Mouse (Mus musculus) hindbrain, embryonic 14.5 days (tissue): Measurements from ENCODE around the gene Xaf1. TPM values are rescaled to one million over a fixed set of nuclear protein-coding genes. Genes with fewer than 3 reads are reported as not detected.
A peak's percentile ranks its signal among the peaks of the same experiment; 100 is the strongest.

ENCODE experiments used
- ATAC-seq: fragments of 200-750 bp; cut with Nextera tagmentation; 2 replicates; pipeline ENCODE4 v1.8.0; 2017; ENCODE audit warnings: moderate number of reproducible peaks, mild to moderate bottlenecking, moderate TSS enrichment, moderate library complexity; ENCODE audit not compliant: low FRiP score
- DNase-seq: peaks from one replicate; pipeline ENCODE4 v3.0.0-alpha.2; 2015; ENCODE audit warnings: low spot score
- H3K27ac ChIP-seq: fragments of 300-500 bp; sonication (generic); 2 replicates; pipeline ENCODE4 v1.5.1; 2014; ENCODE audit warnings: mild to moderate bottlenecking, moderate library complexity
- H3K27me3 ChIP-seq: fragments of 300-500 bp; sonication (generic); 2 replicates; pipeline ENCODE4 v1.6.1; 2014; ENCODE audit warnings: mild to moderate bottlenecking, low read length, mixed read lengths; ENCODE audit not compliant: control insufficient read depth, insufficient read depth
- H3K36me3 ChIP-seq: fragments of 300-500 bp; sonication (generic); replicated peaks from 2 replicates; pipeline ENCODE4 v1.6.1; 2014; ENCODE audit not compliant: control insufficient read depth, insufficient read depth
- H3K4me1 ChIP-seq: fragments of 300-500 bp; sonication (generic); replicated peaks from 2 replicates; pipeline ENCODE4 v1.6.1; 2014; ENCODE audit warnings: antibody characterized with exemption, low read length, mixed read lengths; ENCODE audit not compliant: control insufficient read depth, insufficient read depth
- H3K4me2 ChIP-seq: fragments of 300-500 bp; sonication (generic); replicated peaks from 2 replicates; pipeline ENCODE4 v1.6.1; 2014; ENCODE audit warnings: mild to moderate bottlenecking, moderate library complexity
- H3K4me3 ChIP-seq: fragments of 300-500 bp; sonication (generic); replicated peaks from 2 replicates; pipeline ENCODE4 v1.5.1; 2014; ENCODE audit warnings: mild to moderate bottlenecking, low read length
- H3K9ac ChIP-seq: fragments of 300-500 bp; sonication (generic); 2 replicates; pipeline ENCODE4 v1.6.1; 2014
- H3K9me3 ChIP-seq: fragments of 300-500 bp; sonication (generic); 2 replicates; pipeline ENCODE4 v1.6.1; 2016; ENCODE audit warnings: low read length; ENCODE audit not compliant: control insufficient read depth
- WGBS: fragments of 180-500 bp; shearing (Covaris S2); extraction: QIAGEN DNeasy Blood & Tissue Kit; methylation state at CpG from one replicate; pipeline ENCODE4 v1.1.7; 2014; 5-methylcytosine and 5-hydroxymethylcytosine counted together
- polyA plus RNA-seq: library from polyadenylated mRNA; unstranded; fragments of >200 nt; fragmentation: Nextera tagmentation; extraction: Ambion mirVana; gene quantifications from 2 replicates; pipeline ENCODE4 v1.2.1, GENCODE M21; 2014

The Xaf1 gene
- polyA plus RNA-seq, 1 experiment from 2014 or later = 3.3 TPM

GRCm38 (mm10) chr11:72349016-72349415, 47.6 kb downstream of the Xaf1 start:
- 47% methylated on average over 8 of the region's 8 CpGs for WGBS
- no peak for DNase-seq
- no peaks in the 10 kb centered on the region for H3K9me3 ChIP-seq
- no peak overlapping the region for H3K9ac ChIP-seq
- no peaks in the 10 kb centered on the region for H3K36me3 ChIP-seq
- no peak overlapping the region for H3K4me3 ChIP-seq
- no peak overlapping the region for H3K4me2 ChIP-seq
- no peaks in the 10 kb centered on the region for H3K27me3 ChIP-seq
- ATAC-seq = no peak
- H3K4me1 ChIP-seq = no peaks in the 10 kb centered on the region
- H3K27ac ChIP-seq = no peak overlapping the region

GRCm38 (mm10) chr11:72349652-72350051, 48.2 kb downstream of the Xaf1 start:
- DNase-seq (no peak), ATAC-seq (no peak)
- Histone ChIP-seq H3K4me3 (no peak overlapping the region), H3K9me3 (no peaks in the 10 kb centered on the region), H3K4me2 (no peak overlapping the region), H3K4me1 (no peaks in the 10 kb centered on the region), H3K9ac (no peak overlapping the region), H3K27me3 (no peaks in the 10 kb centered on the region), H3K27ac (no peak overlapping the region), H3K36me3 (no peaks in the 10 kb centered on the region)
- WGBS = 83% methylated on average over 4 of the region's 4 CpGs

DNA sequence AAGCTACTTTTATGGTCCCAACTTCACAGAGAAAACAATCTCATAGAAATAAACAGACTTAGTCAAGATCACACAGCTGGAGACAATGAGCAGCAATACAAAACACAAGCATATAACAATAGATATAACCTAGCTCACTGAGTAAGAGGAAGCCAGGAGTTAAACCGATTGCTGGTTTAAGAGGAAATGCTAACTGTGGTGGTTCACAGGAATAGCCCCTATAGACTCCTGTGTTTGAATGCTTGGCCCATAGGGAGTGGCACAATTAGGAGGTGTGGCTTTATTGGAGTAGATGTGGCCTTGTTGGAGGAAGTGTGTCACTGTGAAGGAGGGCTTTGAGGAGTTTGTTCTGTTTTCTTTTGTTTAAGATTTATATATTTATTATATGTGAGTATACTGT, 50.8 kb downstream of the Xaf1 start:
- ATAC-seq (no peak), DNase-seq (no peak)
- Histone ChIP-seq H3K9ac (no peak overlapping the region), H3K27me3 (no peaks in the 10 kb centered on the region), H3K36me3 (no peaks in the 10 kb centered on the region), H3K4me3 (no peak overlapping the region), H3K4me2 (no peak overlapping the region), H3K4me1 (no peaks in the 10 kb centered on the region), H3K9me3 (no peaks in the 10 kb centered on the region), H3K27ac (no peak overlapping the region)
- WGBS = 79% methylated on average over 1 of the region's 1 CpGs

- Histone ChIP-seq H3K9me3 (no peaks in the 10 kb centered on the region), H3K27ac (no peak overlapping the region), H3K9ac (no peak overlapping the region), H3K27me3 (no peaks in the 10 kb centered on the region), H3K36me3 (no peaks in the 10 kb centered on the region), H3K4me2 (no peak overlapping the region), H3K4me1 (no peaks in the 10 kb centered on the region), H3K4me3 (no peak overlapping the region)
- WGBS = 82% methylated on average over 3 of the region's 3 CpGs
- DNase-seq (no peak), ATAC-seq (no peak)
Observed at GRCm38 (mm10) chr11:72353186-72353585, 51.8 kb downstream of the Xaf1 start.

GRCm38 (mm10) chr11:72354971-72355728, 53.7 kb downstream of the Xaf1 start:
- H3K27me3 ChIP-seq = no peaks in the 10 kb centered on the region
- ATAC-seq (no peak), DNase-seq (peak; percentile 65)
- no peaks in the 10 kb centered on the region for H3K4me1 ChIP-seq
- peak overlapping the region; percentile 27 for H3K4me2 ChIP-seq
- 23% methylated on average over 20 of the region's 20 CpGs for WGBS
- H3K36me3 ChIP-seq = no peaks in the 10 kb centered on the region
- no peaks in the 10 kb centered on the region for H3K9me3 ChIP-seq
- no peak overlapping the region for H3K9ac ChIP-seq
- H3K27ac ChIP-seq = no peak overlapping the region
- H3K4me3 ChIP-seq = no peak overlapping the region

DNA sequence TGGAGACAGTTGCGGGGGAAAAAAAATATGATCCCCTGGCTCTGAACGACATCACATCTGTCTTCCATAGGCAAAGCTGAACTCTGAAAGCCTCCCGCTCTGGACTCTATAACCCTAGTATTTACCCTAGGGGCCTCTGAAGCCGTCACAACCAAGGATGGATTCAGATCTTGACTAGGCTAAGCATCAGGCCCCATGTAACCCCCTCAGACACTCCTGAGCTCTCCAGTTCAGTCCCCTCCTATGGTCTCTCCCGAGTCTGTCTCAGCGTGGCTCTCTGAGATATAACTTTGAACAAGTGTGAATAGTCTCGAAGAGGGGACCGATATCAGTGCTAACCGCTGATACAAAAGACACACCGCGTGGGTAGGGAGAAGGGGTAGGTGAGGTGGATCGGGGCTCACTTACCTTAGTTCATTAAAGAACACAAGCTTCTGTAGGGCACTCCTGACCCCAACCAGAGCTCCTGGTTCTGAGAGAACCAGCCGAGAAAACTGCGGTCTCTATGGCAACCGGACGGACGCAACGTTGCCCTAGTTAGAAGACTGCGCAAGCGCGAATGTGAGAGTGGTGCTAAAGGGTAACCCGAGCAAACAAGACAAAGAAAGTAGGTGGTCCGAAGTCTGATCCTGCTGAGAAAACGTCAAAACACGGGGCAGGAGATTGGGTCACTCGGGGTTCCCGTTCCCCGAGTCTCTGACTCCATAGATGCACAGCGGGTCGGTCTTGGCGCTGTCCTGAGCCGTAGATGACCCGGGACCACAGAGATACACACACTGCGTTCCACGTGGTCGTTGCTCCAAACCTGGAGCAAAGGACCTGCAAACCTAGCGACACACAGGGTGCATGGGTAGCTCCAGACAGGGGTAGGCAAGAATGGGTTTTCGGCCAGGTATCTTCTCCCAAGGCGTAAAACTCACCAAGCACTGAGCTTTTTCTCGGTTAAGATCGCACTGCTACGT, 60.2 kb downstream of the Xaf1 start:
- DNase-seq (peak; percentile 91), ATAC-seq (peak; percentile 90)
- Histone ChIP-seq H3K4me1 (0 out of 2 replicates have a peak, but pooled peaks cover 4% of the 10 kb centered on the region), H3K27ac (peak overlapping the region; percentile 22), H3K36me3 (no peaks in the 10 kb centered on the region), H3K9me3 (no peaks in the 10 kb centered on the region), H3K9ac (peak overlapping the region; percentile 49), H3K4me3 (peak overlapping the region; percentile 40), H3K4me2 (peak overlapping the region; percentile 73), H3K27me3 (no peaks in the 10 kb centered on the region; the same call in 1 of the 2 replicates)
- WGBS = 9% methylated on average over 42 of the region's 42 CpGs

GRCm38 (mm10) chr11:72362347-72362741, 60.9 kb downstream of the Xaf1 start, which contains the start of gene Tekt1:
TSS of gene Tekt1 (minus strand) at chr11:72362442.
- DNase-seq = no peak
- Histone ChIP-seq H3K4me1 (0 out of 2 replicates have a peak, but pooled peaks cover 4% of the 10 kb centered on the region), H3K27me3 (no peaks in the 10 kb centered on the region; the same call in 1 of the 2 replicates), H3K36me3 (no peaks in the 10 kb centered on the region), H3K27ac (peak within 1 kb of the TSS; percentile 22), H3K9ac (peak within 1 kb of the TSS; percentile 49), H3K4me2 (peak within 1 kb of the TSS; percentile 73), H3K9me3 (no peaks in the 10 kb centered on the region), H3K4me3 (peak within 1 kb of the TSS; percentile 40)
- ATAC-seq = no peak
- 33% methylated on average over 10 of the region's 10 CpGs for WGBS
